In genomic region chr2:165498816-165499215, GRCm38 (mm10) we compare ENCODE assay signal across 18 mouse cellular contexts. TPM values are rescaled to one million over a fixed set of nuclear protein-coding genes. Genes with fewer than 3 reads are reported as not detected.
"Had no signal": no experiment of that assay in that cellular context is flagged by ENCODE, and none has a peak within 500 bp of the region (broad histone marks: within the 10 kb centered on the region; RNA-seq: fewer than 3 reads in every experiment).

No protein-coding gene starts in this region.

- H3K36me3 ChIP-seq: limb, embryonic 10.5 days; limb, embryonic 13.5 days; liver, embryonic 12.5 days; liver, embryonic 15.5 days had no signal

- H3K27ac ChIP-seq: kidney, postnatal 0 days; layer of hippocampus, adult 2 months; limb, embryonic 10.5 days; limb, embryonic 13.5 days; liver, embryonic 12.5 days; liver, embryonic 15.5 days; macrophage had no signal

- H3K4me3 ChIP-seq: layer of hippocampus, adult 2 months; limb, embryonic 10.5 days; limb, embryonic 13.5 days; liver, embryonic 12.5 days; liver, embryonic 15.5 days had no signal

- ATAC-seq: intestine, postnatal 0 days; liver, embryonic 12.5 days had no signal

- H3K4me2 ChIP-seq: limb, embryonic 13.5 days; liver, embryonic 12.5 days; liver, embryonic 15.5 days had no signal

- DNase-seq: kidney, adult 2 months; kidney, postnatal 25 days; layer of hippocampus, adult 9-11 months; liver; lung, postnatal 10 days; midbrain, embryonic 14.5 days; right cerebral cortex, postnatal 14 days; right cerebral cortex, postnatal 4 days; thymus, postnatal 25 days had no signal

- H3K9me3 ChIP-seq: limb, embryonic 10.5 days; limb, embryonic 13.5 days; liver, embryonic 12.5 days; liver, embryonic 15.5 days had no signal

- H3K9ac ChIP-seq: limb, embryonic 13.5 days; liver, embryonic 12.5 days; liver, embryonic 15.5 days had no signal

RNA-seq across cellular contexts. Expression of gene Slc2a10, which starts 4.8 kb away (rescaled TPM):
- total RNA-seq: megakaryocyte, adult 5-6 weeks had no signal
- polyA plus RNA-seq: macrophage had no signal

RNA-seq across cellular contexts. Expression of gene Slc13a3, which starts 25.8 kb away (rescaled TPM):
- polyA plus RNA-seq: intestine, postnatal 0 days; limb, embryonic 10.5 days had no signal
